Mouse (Mus musculus): ENCODE measurements around the gene Fbxo22. TPM values are rescaled to one million over a fixed set of nuclear protein-coding genes. Genes with fewer than 3 reads are reported as not detected.

Fbxo22 gene
- polyA plus RNA-seq, 1 experiment from 2014 or later = 42.6 TPM

GRCm38 (mm10) chr9:55217381-55217780 is 8.7 kb downstream of the Fbxo22 start:
- Histone ChIP-seq H3K4me3 (replicated peaks; ENCODE audit: low read depth, low read length) (no peak overlapping the region), H3K9me3 (replicated peaks; ENCODE audit: low read length) (no peaks in the 10 kb centered on the region), H3K4me1 (replicated peaks; ENCODE audit: insufficient read depth, low read length) (no peaks in the 10 kb centered on the region), H3K27ac (no peak overlapping the region), H3K36me3 (ENCODE audit: insufficient read depth, low read length) (peaks cover 70% of the 10 kb centered on the region), H3K27me3 (ENCODE audit: insufficient read depth, low read length) (no peaks in the 10 kb centered on the region), H3K4me2 (ENCODE audit: low read length) (no peak overlapping the region), H3K9ac (ENCODE audit: low read depth, low read length) (no peak overlapping the region)
- 85% methylated on average over 3 of the region's 3 CpGs for WGBS
- ATAC-seq (replicated peaks; ENCODE audit: low FRiP score, low read depth) (no peak), DNase-seq (ENCODE audit: low spot score) (no peak)
- no peak for TF ChIP-seq CTCF (IDR thresholded peaks at IDR 0.05; ENCODE audit: low read depth)

- 89% methylated on average over 7 of the region's 7 CpGs for WGBS
- H3K4me1 ChIP-seq (replicated peaks; ENCODE audit: insufficient read depth, low read length) = no peaks in the 10 kb centered on the region
- H3K9me3 ChIP-seq (replicated peaks; ENCODE audit: low read length) = no peaks in the 10 kb centered on the region
- H3K27me3 ChIP-seq (ENCODE audit: insufficient read depth, low read length) = no peaks in the 10 kb centered on the region
- H3K4me3 ChIP-seq (replicated peaks; ENCODE audit: low read depth, low read length) = no peak overlapping the region
- no peak overlapping the region for H3K27ac ChIP-seq
- no peak for ATAC-seq (replicated peaks; ENCODE audit: low FRiP score, low read depth)
- peaks cover 43% of the 10 kb centered on the region for H3K36me3 ChIP-seq (ENCODE audit: insufficient read depth, low read length)
- DNase-seq (ENCODE audit: low spot score) = no peak
- no peak overlapping the region for H3K9ac ChIP-seq (ENCODE audit: low read depth, low read length)
- TF ChIP-seq CTCF (IDR thresholded peaks at IDR 0.05; ENCODE audit: low read depth) = no peak
- H3K4me2 ChIP-seq (ENCODE audit: low read length) = no peak overlapping the region
Observed at GRCm38 (mm10) chr9:55225165-55225737, 16.5 kb downstream of the Fbxo22 start.

- peaks cover 35% of the 10 kb centered on the region for H3K36me3 ChIP-seq (ENCODE audit: insufficient read depth, low read length)
- ATAC-seq (replicated peaks; ENCODE audit: low FRiP score, low read depth) (no peak), DNase-seq (ENCODE audit: low spot score) (no peak)
- 90% methylated on average over 3 of the region's 3 CpGs for WGBS
- H3K4me2 ChIP-seq (ENCODE audit: low read length) = no peak overlapping the region
- H3K27me3 ChIP-seq (ENCODE audit: insufficient read depth, low read length) = no peaks in the 10 kb centered on the region
- H3K9ac ChIP-seq (ENCODE audit: low read depth, low read length) = no peak overlapping the region
- H3K27ac ChIP-seq = no peak overlapping the region
- no peak for TF ChIP-seq CTCF (IDR thresholded peaks at IDR 0.05; ENCODE audit: low read depth)
- H3K4me1 ChIP-seq (replicated peaks; ENCODE audit: insufficient read depth, low read length) = no peaks in the 10 kb centered on the region
- H3K9me3 ChIP-seq (replicated peaks; ENCODE audit: low read length) = no peaks in the 10 kb centered on the region
- no peak overlapping the region for H3K4me3 ChIP-seq (replicated peaks; ENCODE audit: low read depth, low read length)
Observed at GRCm38 (mm10) chr9:55226251-55226650, 17.5 kb downstream of the Fbxo22 start.

DNA sequence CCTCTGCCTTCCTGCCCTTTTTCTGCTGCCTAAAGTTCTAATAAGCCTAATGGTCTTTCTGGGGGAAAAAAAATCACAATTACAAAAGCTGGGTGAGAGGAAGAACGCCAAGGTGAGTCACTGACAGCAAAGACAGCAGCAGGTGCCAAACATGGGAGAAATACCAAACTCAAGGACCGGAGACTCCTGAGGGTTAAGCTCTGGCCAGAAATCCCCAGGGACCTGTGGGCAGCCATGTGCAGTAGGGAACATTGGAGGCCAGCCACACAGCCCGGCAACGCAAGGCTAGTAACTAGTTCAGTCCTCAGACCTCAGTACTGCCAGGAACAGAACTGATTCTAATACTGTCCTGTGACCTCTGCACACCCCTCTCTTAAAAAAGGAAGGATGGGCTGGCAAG is 19.4 kb downstream of the Fbxo22 start:
- no peaks in the 10 kb centered on the region for H3K4me1 ChIP-seq (replicated peaks; ENCODE audit: insufficient read depth, low read length)
- no peak overlapping the region for H3K4me2 ChIP-seq (ENCODE audit: low read length)
- no peaks in the 10 kb centered on the region for H3K27me3 ChIP-seq (ENCODE audit: insufficient read depth, low read length)
- ATAC-seq (replicated peaks; ENCODE audit: low FRiP score, low read depth) = no peak
- 78% methylated on average over 4 of the region's 4 CpGs for WGBS
- H3K27ac ChIP-seq = no peak overlapping the region
- no peak overlapping the region for H3K9ac ChIP-seq (ENCODE audit: low read depth, low read length)
- TF ChIP-seq CTCF (IDR thresholded peaks at IDR 0.05; ENCODE audit: low read depth) = no peak
- no peaks in the 10 kb centered on the region for H3K9me3 ChIP-seq (replicated peaks; ENCODE audit: low read length)
- peaks cover 17% of the 10 kb centered on the region for H3K36me3 ChIP-seq (ENCODE audit: insufficient read depth, low read length)
- DNase-seq (ENCODE audit: low spot score) = no peak
- no peak overlapping the region for H3K4me3 ChIP-seq (replicated peaks; ENCODE audit: low read depth, low read length)

GRCm38 (mm10) chr9:55229010-55229409 is 20.3 kb downstream of the Fbxo22 start:
- H3K9ac ChIP-seq (ENCODE audit: low read depth, low read length) = no peak overlapping the region
- TF ChIP-seq CTCF (IDR thresholded peaks at IDR 0.05; ENCODE audit: low read depth) = no peak
- H3K27ac ChIP-seq = no peak overlapping the region
- ATAC-seq (replicated peaks; ENCODE audit: low FRiP score, low read depth) (no peak), DNase-seq (ENCODE audit: low spot score) (no peak)
- WGBS = 65% methylated on average over 10 of the region's 10 CpGs
- peaks cover 9% of the 10 kb centered on the region for H3K36me3 ChIP-seq (ENCODE audit: insufficient read depth, low read length)
- H3K4me3 ChIP-seq (replicated peaks; ENCODE audit: low read depth, low read length) = no peak overlapping the region
- no peak overlapping the region for H3K4me2 ChIP-seq (ENCODE audit: low read length)
- H3K9me3 ChIP-seq (replicated peaks; ENCODE audit: low read length) = no peaks in the 10 kb centered on the region
- no peaks in the 10 kb centered on the region for H3K27me3 ChIP-seq (ENCODE audit: insufficient read depth, low read length)
- no peaks in the 10 kb centered on the region for H3K4me1 ChIP-seq (replicated peaks; ENCODE audit: insufficient read depth, low read length)

DNA sequence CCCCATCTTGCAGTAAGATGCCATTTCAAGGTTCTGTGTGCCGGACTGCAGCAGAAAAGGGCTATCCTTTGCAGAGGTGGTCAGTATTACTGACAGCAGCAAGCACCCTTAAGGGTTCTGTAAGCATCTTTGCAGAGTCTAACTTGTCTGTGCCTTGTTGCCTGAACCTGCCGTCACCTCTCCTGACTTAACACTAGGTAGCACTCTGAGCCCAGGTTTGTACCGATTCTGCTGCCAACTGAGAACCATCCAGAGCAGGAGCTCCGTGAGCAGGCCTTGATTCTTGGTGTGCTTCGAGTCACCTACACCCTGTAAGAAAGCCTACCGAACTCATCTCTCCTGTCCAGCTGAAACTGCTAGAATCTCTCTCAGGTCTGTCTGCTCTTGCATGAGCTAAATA is 22.8 kb downstream of the Fbxo22 start:
- no peak overlapping the region for H3K4me2 ChIP-seq (ENCODE audit: low read length)
- no peak overlapping the region for H3K27ac ChIP-seq
- WGBS = 55% methylated on average over 6 of the region's 6 CpGs
- no peak overlapping the region for H3K4me3 ChIP-seq (replicated peaks; ENCODE audit: low read depth, low read length)
- no peaks in the 10 kb centered on the region for H3K9me3 ChIP-seq (replicated peaks; ENCODE audit: low read length)
- no peak overlapping the region for H3K9ac ChIP-seq (ENCODE audit: low read depth, low read length)
- ATAC-seq (replicated peaks; ENCODE audit: low FRiP score, low read depth) = no peak
- DNase-seq (ENCODE audit: low spot score) = peak; percentile 35
- H3K36me3 ChIP-seq (ENCODE audit: insufficient read depth, low read length) = no peaks in the 10 kb centered on the region
- TF ChIP-seq CTCF (IDR thresholded peaks at IDR 0.05; ENCODE audit: low read depth) = peak; percentile 57
- H3K27me3 ChIP-seq (ENCODE audit: insufficient read depth, low read length) = no peaks in the 10 kb centered on the region
- H3K4me1 ChIP-seq (replicated peaks; ENCODE audit: insufficient read depth, low read length) = no peaks in the 10 kb centered on the region

DNA sequence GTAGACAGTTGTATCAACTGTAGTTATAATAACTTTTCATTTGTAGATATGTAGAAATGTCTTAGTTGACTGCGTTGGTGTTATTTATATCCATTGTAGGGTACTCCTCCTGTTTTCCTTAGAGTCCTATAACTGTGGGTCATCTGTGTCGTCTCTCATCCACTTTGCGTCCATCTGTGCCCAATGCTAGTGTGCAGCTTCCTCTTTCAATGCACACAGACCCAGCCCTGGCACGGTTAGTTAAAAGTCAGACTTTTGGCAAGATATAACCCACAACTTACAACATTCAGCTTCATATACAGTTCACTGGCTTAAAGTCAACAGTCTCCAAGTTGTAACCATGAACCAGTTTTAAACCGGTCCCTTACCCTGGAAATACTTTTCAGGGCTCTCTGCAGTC is 23.4 kb downstream of the Fbxo22 start:
- no peak overlapping the region for H3K9ac ChIP-seq (ENCODE audit: low read depth, low read length)
- TF ChIP-seq CTCF (IDR thresholded peaks at IDR 0.05; ENCODE audit: low read depth) = no peak
- no peak overlapping the region for H3K27ac ChIP-seq
- H3K4me2 ChIP-seq (ENCODE audit: low read length) = no peak overlapping the region
- no peak for ATAC-seq (replicated peaks; ENCODE audit: low FRiP score, low read depth)
- DNase-seq (ENCODE audit: low spot score) = no peak
- H3K9me3 ChIP-seq (replicated peaks; ENCODE audit: low read length) = no peaks in the 10 kb centered on the region
- H3K4me1 ChIP-seq (replicated peaks; ENCODE audit: insufficient read depth, low read length) = no peaks in the 10 kb centered on the region
- 82% methylated on average over 5 of the region's 5 CpGs for WGBS
- no peak overlapping the region for H3K4me3 ChIP-seq (replicated peaks; ENCODE audit: low read depth, low read length)
- H3K27me3 ChIP-seq (ENCODE audit: insufficient read depth, low read length) = no peaks in the 10 kb centered on the region
- H3K36me3 ChIP-seq (ENCODE audit: insufficient read depth, low read length) = no peaks in the 10 kb centered on the region

All from kidney, postnatal 0 days (tissue).